Mouse (Mus musculus) adrenal gland (tissue): ENCODE measurements at regions not wholly inside any gene's neighbourhood (a gene's known extent, or its start where the extent isn't known, plus 50 kb on each side); places are given as distances from the start of the nearest gene placed in this dataset.

Experiments
- intact Hi-C: fragments of 180-260 bp; cut with DNase I; formaldehyde crosslinking; loops from one replicate; pipeline ENCODE4 v1.15.1; 2025

- intact Hi-C loops, result loop anchor here (10.0 kb wide), 2 partner anchors 818 to 1118 kb away; no protein-coding TSS in a partner anchor
These were observed 53.5 kb upstream of the Ypel5 start for GRCm38 (mm10) chr17:72782775-72783174.

GRCm38 (mm10) chr17:72781786-72782185 lies 54.5 kb upstream of the Ypel5 start:
- intact Hi-C loops, result loop anchor here (1.0 to 10.0 kb wide), 3 partner anchors 175 to 1117 kb away; no protein-coding TSS in a partner anchor

GRCm38 (mm10) chr17:72768266-72768665 lies 68.0 kb upstream of the Ypel5 start:
- intact Hi-C loops, result no loop called here

- intact Hi-C loops, result no loop called here
These were observed 75.3 kb upstream of the Ypel5 start for GRCm38 (mm10) chr17:72760937-72761336.

- intact Hi-C loops, result no loop called here
These were observed 89.8 kb upstream of the Ypel5 start for GRCm38 (mm10) chr17:72746411-72746810.

GRCm38 (mm10) chr17:72733006-72733405 lies 103.2 kb upstream of the Ypel5 start:
- intact Hi-C loops, result no loop called here

GRCm38 (mm10) chr17:72731691-72732090 lies 104.6 kb upstream of the Ypel5 start:
- intact Hi-C loops, result no loop called here

- intact Hi-C loops, result no loop called here
These were observed 105.1 kb upstream of the Ypel5 start for GRCm38 (mm10) chr17:72731175-72731574.

- intact Hi-C loops, result no loop called here
These were observed 115.5 kb upstream of the Ypel5 start for GRCm38 (mm10) chr17:72720753-72721152.

GRCm38 (mm10) chr17:72719618-72720017 lies 115.2 kb upstream of the Alk start:
- intact Hi-C loops, result no loop called here

GRCm38 (mm10) chr17:72691630-72692029 lies 87.2 kb upstream of the Alk start:
- intact Hi-C loops, result no loop called here

GRCm38 (mm10) chr17:72689606-72690005 lies 85.2 kb upstream of the Alk start:
- intact Hi-C loops, result no loop called here

- intact Hi-C loops, result no loop called here
These were observed 84.4 kb upstream of the Alk start for GRCm38 (mm10) chr17:72688800-72689199.

GRCm38 (mm10) chr17:72674658-72675057 lies 70.2 kb upstream of the Alk start:
- intact Hi-C loops, result no loop called here

- intact Hi-C loops, result no loop called here
These were observed 67.6 kb upstream of the Alk start for GRCm38 (mm10) chr17:72672010-72672409.

GRCm38 (mm10) chr17:72666961-72667360 lies 62.5 kb upstream of the Alk start:
- intact Hi-C loops, result no loop called here

GRCm38 (mm10) chr17:72661678-72662077 lies 57.3 kb upstream of the Alk start:
- intact Hi-C loops, result no loop called here

GRCm38 (mm10) chr17:72658744-72659143 lies 54.3 kb upstream of the Alk start:
- intact Hi-C loops, result no loop called here

- intact Hi-C loops, result no loop called here
These were observed 53.4 kb upstream of the Alk start for GRCm38 (mm10) chr17:72657826-72658225.
